Mouse (Mus musculus) midbrain, embryonic 12.5 days (tissue): ENCODE results near the gene Ifitm6. TPM values are rescaled to one million over a fixed set of nuclear protein-coding genes. Genes with fewer than 3 reads are reported as not detected.
"Not testable (repeated sequence)": the region's sequence is repeated elsewhere in the genome, so short reads cannot be mapped to it uniquely, and the experiment has no call there.

ENCODE experiments used
- ATAC-seq: fragments of 200-750 bp; cut with Nextera tagmentation; 2 replicates; pipeline ENCODE4 v1.8.0; 2017; ENCODE audit warnings: low read depth, moderate TSS enrichment, moderate library complexity; ENCODE audit not compliant: low FRiP score
- H3K27ac ChIP-seq: fragments of 300-500 bp; sonication (generic); replicated peaks from 2 replicates; pipeline ENCODE4 v1.5.1; 2016; ENCODE audit warnings: mild to moderate bottlenecking
- H3K27me3 ChIP-seq: fragments of 300-500 bp; sonication (generic); 2 replicates; pipeline ENCODE4 v1.6.1; 2016; ENCODE audit warnings: mild to moderate bottlenecking
- H3K36me3 ChIP-seq: fragments of 300-500 bp; sonication (generic); 2 replicates; pipeline ENCODE4 v1.6.1; 2016
- H3K4me1 ChIP-seq: fragments of 300-500 bp; sonication (generic); 2 replicates; pipeline ENCODE4 v1.6.1; 2016
- H3K4me2 ChIP-seq: fragments of 300-500 bp; sonication (generic); replicated peaks from 2 replicates; pipeline ENCODE4 v1.6.1; 2016; ENCODE audit warnings: mild to moderate bottlenecking, moderate library complexity
- H3K4me3 ChIP-seq: fragments of 300-500 bp; sonication (generic); 2 replicates; pipeline ENCODE4 v1.5.1; 2016; ENCODE audit warnings: mild to moderate bottlenecking
- H3K9ac ChIP-seq: fragments of 300-500 bp; sonication (generic); replicated peaks from 2 replicates; pipeline ENCODE4 v1.6.1; 2016; ENCODE audit warnings: mild to moderate bottlenecking, moderate library complexity
- H3K9me3 ChIP-seq: fragments of 300-500 bp; sonication (generic); 2 replicates; pipeline ENCODE4 v1.6.1; 2016; ENCODE audit warnings: mild to moderate bottlenecking
- WGBS: fragments of 180-500 bp; shearing (Covaris S2); methylation state at CpG from one replicate; pipeline ENCODE4 v1.1.7; 2016; 5-methylcytosine and 5-hydroxymethylcytosine counted together
- polyA plus RNA-seq: library from polyadenylated mRNA; unstranded; fragments of >200 nt; fragmentation: Nextera tagmentation; extraction: Ambion mirVana; gene quantifications from 2 replicates; pipeline ENCODE4 v1.2.1, GENCODE M21; 2016

The Ifitm6 gene
- polyA plus RNA-seq, result 0.29 TPM in 1 of 2 replicates, not detected in the other

DNA sequence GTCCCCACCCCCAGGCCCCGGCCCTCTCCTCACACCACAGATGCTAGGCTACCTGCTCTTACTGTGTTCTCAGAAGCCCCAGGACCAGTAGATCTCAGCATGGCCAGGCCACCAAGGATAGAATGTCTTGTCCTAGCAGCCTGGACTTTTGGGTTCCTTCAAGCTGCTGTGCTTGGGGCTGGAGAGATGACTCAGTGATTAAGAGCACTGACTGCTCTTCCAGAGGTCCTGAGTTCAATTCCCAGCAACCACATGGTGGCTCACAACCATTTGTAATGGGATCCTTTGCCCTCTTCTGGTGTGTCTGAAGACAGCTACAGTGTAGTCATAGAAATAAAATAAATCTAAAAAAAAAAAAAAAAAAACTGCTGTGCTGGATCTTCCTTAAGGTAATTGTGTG is at the start of gene Ifitm6:
TSS of gene Ifitm6 (minus strand) at position 101 of the 400 bp plus-strand sequence.
- H3K4me1 ChIP-seq, H3K9ac ChIP-seq, H3K4me2 ChIP-seq, H3K4me3 ChIP-seq, H3K27ac ChIP-seq, H3K36me3 ChIP-seq, H3K27me3 ChIP-seq, H3K9me3 ChIP-seq, ATAC-seq: not testable (repeated sequence)
- WGBS, result 87% methylated on average over 1 of the region's 1 CpGs

- 0 out of 2 replicates have a peak, but pooled peaks cover 2% of the 10 kb centered on the region for H3K27me3 ChIP-seq
- peaks cover 59% of the 10 kb centered on the region for H3K36me3 ChIP-seq
- H3K9ac ChIP-seq, result no peak overlapping the region
- no peak overlapping the region for H3K4me2 ChIP-seq
- no peak for ATAC-seq
- H3K9me3 ChIP-seq, result no peaks in the 10 kb centered on the region
- H3K27ac ChIP-seq, result no peak overlapping the region
- H3K4me3 ChIP-seq, result no peak overlapping the region
- 92% methylated on average over 7 of the region's 7 CpGs for WGBS
- peaks cover 22% of the 10 kb centered on the region for H3K4me1 ChIP-seq
These were observed 46.9 kb upstream of the Ifitm6 start for GRCm38 (mm10) chr7:141064576-141064975.

- no peak for ATAC-seq
- peaks cover 59% of the 10 kb centered on the region for H3K36me3 ChIP-seq
- no peak overlapping the region for H3K4me2 ChIP-seq
- WGBS, result 84% methylated on average over 7 of the region's 7 CpGs
- H3K27me3 ChIP-seq, result no peaks in the 10 kb centered on the region
- H3K4me3 ChIP-seq, result no peak overlapping the region
- H3K4me1 ChIP-seq, result peaks cover 22% of the 10 kb centered on the region
- no peak overlapping the region for H3K9ac ChIP-seq
- no peak overlapping the region for H3K27ac ChIP-seq
- no peaks in the 10 kb centered on the region for H3K9me3 ChIP-seq
These were observed 46.5 kb upstream of the Ifitm6 start for GRCm38 (mm10) chr7:141064175-141064574.

- Histone ChIP-seq H3K4me2 (no peak overlapping the region), H3K4me3 (no peak overlapping the region), H3K4me1 (peaks cover 22% of the 10 kb centered on the region), H3K9ac (no peak overlapping the region), H3K27me3 (no peaks in the 10 kb centered on the region), H3K9me3 (no peaks in the 10 kb centered on the region), H3K36me3 (peaks cover 53% of the 10 kb centered on the region), H3K27ac (no peak overlapping the region)
- 84% methylated on average over 3 of the region's 3 CpGs for WGBS
- no peak for ATAC-seq
These were observed 45.6 kb upstream of the Ifitm6 start for GRCm38 (mm10) chr7:141063353-141063752.

DNA sequence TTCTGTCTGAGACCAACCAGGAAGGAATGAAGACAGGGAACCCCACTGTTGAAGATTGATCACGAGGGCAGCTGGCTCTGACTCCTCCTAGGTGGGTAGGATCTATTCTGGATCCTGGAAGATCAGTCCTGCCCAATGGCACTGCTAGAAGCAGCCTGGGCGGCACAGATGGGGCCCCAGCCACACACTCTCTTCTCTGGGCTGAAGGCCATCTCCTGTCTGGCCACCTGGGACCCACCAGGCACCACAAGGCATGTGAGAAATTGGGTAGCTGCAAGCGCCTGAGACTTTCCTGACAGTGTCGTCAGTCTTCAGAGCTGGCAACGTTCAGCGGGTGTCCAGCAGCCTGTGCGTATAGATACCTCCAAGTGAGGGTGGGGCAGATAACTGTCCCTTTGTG is 44.8 kb upstream of the Ifitm6 start:
- Histone ChIP-seq H3K9me3 (no peaks in the 10 kb centered on the region), H3K4me3 (peak overlapping the region; percentile 92; the same call in 1 of the 2 replicates), H3K9ac (no peak overlapping the region), H3K4me1 (peaks cover 22% of the 10 kb centered on the region), H3K36me3 (peaks cover 44% of the 10 kb centered on the region), H3K27ac (no peak overlapping the region), H3K4me2 (peak overlapping the region; percentile 89), H3K27me3 (no peaks in the 10 kb centered on the region)
- WGBS, result 90% methylated on average over 7 of the region's 7 CpGs
- no peak for ATAC-seq

GRCm38 (mm10) chr7:141061269-141061692 is 43.6 kb upstream of the Ifitm6 start:
- Histone ChIP-seq H3K27ac (peak overlapping the region; percentile 86), H3K36me3 (peaks cover 34% of the 10 kb centered on the region), H3K9ac (peak overlapping the region; percentile 97), H3K27me3 (no peaks in the 10 kb centered on the region), H3K4me3 (peak overlapping the region; percentile 92), H3K4me2 (peak overlapping the region; percentile 89), H3K4me1 (peaks cover 22% of the 10 kb centered on the region), H3K9me3 (no peaks in the 10 kb centered on the region)
- under 1% methylated on average over 37 of the region's 37 CpGs for WGBS
- peak; percentile 74 for ATAC-seq

GRCm38 (mm10) chr7:141060426-141061242 is 42.9 kb upstream of the Ifitm6 start, which contains the start of gene B4galnt4:
Gene B4galnt4 (plus strand): TSS chr7:141061104.
- Histone ChIP-seq H3K36me3 (peaks cover 31% of the 10 kb centered on the region), H3K27me3 (no peaks in the 10 kb centered on the region), H3K4me1 (peaks cover 22% of the 10 kb centered on the region), H3K9me3 (no peaks in the 10 kb centered on the region; the same call in 1 of the 2 replicates), H3K9ac (peak within 1 kb of the TSS; percentile 97), H3K27ac (peak within 1 kb of the TSS; percentile 86), H3K4me2 (peak within 1 kb of the TSS; percentile 89), H3K4me3 (peak within 1 kb of the TSS; percentile 92)
- peak; percentile 97 for ATAC-seq
- whole genome bisulfite sequencing, result under 1% methylated on average over 70 of the region's 72 CpGs

DNA sequence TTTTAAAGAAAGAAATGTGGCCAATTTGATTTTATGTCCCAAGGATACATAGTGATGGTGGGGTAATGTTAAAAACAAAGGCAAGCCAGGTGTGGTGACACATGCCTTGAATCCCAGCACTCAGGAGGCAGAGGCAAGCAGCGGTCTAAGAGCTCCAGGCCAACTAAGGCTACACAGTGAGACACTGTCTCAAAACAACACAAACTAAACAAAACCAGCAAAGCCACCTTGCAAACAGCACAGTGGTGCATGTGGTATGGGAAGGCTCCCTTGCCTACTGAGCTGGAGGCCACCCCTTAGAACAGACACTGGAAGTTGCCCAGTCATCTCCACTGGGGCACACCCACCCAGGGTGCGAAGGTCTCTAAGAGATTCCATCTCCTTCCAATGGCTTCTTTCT is 42.2 kb upstream of the Ifitm6 start:
- H3K27ac ChIP-seq, result peak overlapping the region; percentile 86
- no peaks in the 10 kb centered on the region; the same call in 1 of the 2 replicates for H3K9me3 ChIP-seq
- peaks cover 24% of the 10 kb centered on the region for H3K36me3 ChIP-seq
- peak overlapping the region; percentile 92 for H3K4me3 ChIP-seq
- H3K4me1 ChIP-seq, result peaks cover 22% of the 10 kb centered on the region
- peak overlapping the region; percentile 97 for H3K9ac ChIP-seq
- H3K4me2 ChIP-seq, result peak overlapping the region; percentile 89
- no peaks in the 10 kb centered on the region for H3K27me3 ChIP-seq
- no peak; the same call in 1 of the 2 replicates for ATAC-seq
- 73% methylated on average over 2 of the region's 2 CpGs for WGBS

GRCm38 (mm10) chr7:141058601-141059341 is 41.0 kb upstream of the Ifitm6 start:
- Histone ChIP-seq H3K36me3 (peaks cover 12% of the 10 kb centered on the region), H3K9me3 (no peaks in the 10 kb centered on the region; the same call in 1 of the 2 replicates), H3K4me1 (peaks cover 22% of the 10 kb centered on the region), H3K4me3 (no peak overlapping the region), H3K27me3 (no peaks in the 10 kb centered on the region), H3K4me2 (no peak overlapping the region), H3K27ac (no peak overlapping the region), H3K9ac (no peak overlapping the region)
- WGBS, result 95% methylated on average over 14 of the region's 14 CpGs
- ATAC-seq, result no peak

DNA sequence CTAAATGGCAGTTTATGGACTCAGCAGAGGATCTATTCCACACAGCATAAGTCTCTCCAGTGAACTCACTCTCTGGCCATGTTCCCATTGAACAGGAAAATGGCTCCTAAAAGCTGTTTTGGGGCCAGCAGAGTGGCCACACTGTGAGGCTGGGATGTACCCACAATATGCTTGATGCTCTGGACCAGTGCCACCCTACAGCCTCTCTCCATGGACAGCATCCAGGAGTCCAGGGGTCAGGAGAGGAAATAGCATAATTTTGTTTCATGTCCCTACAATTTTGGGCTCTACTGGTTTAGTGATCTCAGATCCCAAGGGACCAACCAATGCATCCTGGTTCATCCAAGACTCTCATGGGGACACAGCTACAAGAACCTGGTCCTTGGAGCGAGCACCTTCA is 39.8 kb upstream of the Ifitm6 start:
- no peak overlapping the region for H3K4me3 ChIP-seq
- H3K9me3 ChIP-seq, result no peaks in the 10 kb centered on the region; the same call in 1 of the 2 replicates
- no peak overlapping the region for H3K9ac ChIP-seq
- H3K27ac ChIP-seq, result no peak overlapping the region
- H3K36me3 ChIP-seq, result peaks cover 3% of the 10 kb centered on the region
- no peak for ATAC-seq
- no peaks in the 10 kb centered on the region for H3K27me3 ChIP-seq
- whole genome bisulfite sequencing, result 94% methylated on average over 1 of the region's 1 CpGs
- no peak overlapping the region for H3K4me2 ChIP-seq
- peaks cover 16% of the 10 kb centered on the region for H3K4me1 ChIP-seq

GRCm38 (mm10) chr7:141056976-141057375 is 39.3 kb upstream of the Ifitm6 start:
- no peaks in the 10 kb centered on the region for H3K27me3 ChIP-seq
- peaks cover 3% of the 10 kb centered on the region; the same call in 1 of the 2 replicates for H3K36me3 ChIP-seq
- H3K4me1 ChIP-seq, result peaks cover 10% of the 10 kb centered on the region
- H3K4me3 ChIP-seq, result no peak overlapping the region
- H3K9me3 ChIP-seq, result no peaks in the 10 kb centered on the region; the same call in 1 of the 2 replicates
- WGBS, result 95% methylated on average over 6 of the region's 6 CpGs
- H3K27ac ChIP-seq, result no peak overlapping the region
- H3K4me2 ChIP-seq, result no peak overlapping the region
- ATAC-seq, result no peak
- no peak overlapping the region for H3K9ac ChIP-seq

DNA sequence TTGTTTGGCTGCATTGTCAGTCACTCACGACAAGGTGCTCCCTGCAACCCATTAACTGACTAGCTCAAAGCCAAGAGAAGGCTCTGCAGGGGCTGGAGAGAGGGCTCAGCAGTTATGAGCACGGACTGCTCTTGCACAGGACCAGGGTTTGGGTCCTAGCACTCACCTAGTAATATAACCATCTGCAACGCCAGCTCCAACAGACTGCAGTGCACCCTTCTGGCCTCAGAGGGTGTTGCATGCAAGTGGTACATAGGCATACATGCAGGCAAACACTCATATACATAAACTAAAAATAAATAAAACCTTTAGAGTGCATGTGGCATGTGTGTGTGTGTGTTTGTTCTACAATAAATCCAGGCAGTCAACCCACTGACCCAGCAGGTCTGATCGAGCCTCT is 38.1 kb upstream of the Ifitm6 start:
- Histone ChIP-seq H3K4me2 (no peak overlapping the region), H3K27me3 (no peaks in the 10 kb centered on the region), H3K4me1 (peaks cover 5% of the 10 kb centered on the region; the same call in 1 of the 2 replicates), H3K9me3 (no peaks in the 10 kb centered on the region; the same call in 1 of the 2 replicates), H3K4me3 (no peak overlapping the region), H3K27ac (no peak overlapping the region), H3K9ac (no peak overlapping the region), H3K36me3 (peaks cover 3% of the 10 kb centered on the region; the same call in 1 of the 2 replicates)
- no peak for ATAC-seq
- 87% methylated on average over 4 of the region's 4 CpGs for WGBS
